Mouse (Mus musculus) liver, embryonic 15.5 days (tissue): ENCODE results near the gene 2210011C24Rik. TPM values are rescaled to one million over a fixed set of nuclear protein-coding genes. Genes with fewer than 3 reads are reported as not detected.

Experiments
- ATAC-seq: fragments of 200-750 bp; cut with Nextera tagmentation; 2 replicates; pipeline ENCODE4 v1.8.0; 2017; ENCODE audit warnings: moderate number of reproducible peaks, mild to moderate bottlenecking, moderate library complexity; ENCODE audit not compliant: insufficient read depth
- H3K27ac ChIP-seq: fragments of 300-500 bp; sonication (generic); replicated peaks from 2 replicates; pipeline ENCODE4 v1.5.1; 2015; ENCODE audit warnings: mild to moderate bottlenecking, inconsistent platforms
- H3K27me3 ChIP-seq: fragments of 300-500 bp; sonication (generic); 2 replicates; pipeline ENCODE4 v1.6.1; 2015; ENCODE audit warnings: mild to moderate bottlenecking, inconsistent platforms
- H3K36me3 ChIP-seq: fragments of 300-500 bp; sonication (generic); replicated peaks from 2 replicates; pipeline ENCODE4 v1.6.1; 2015; ENCODE audit warnings: moderate library complexity, mild to moderate bottlenecking, inconsistent platforms
- H3K4me1 ChIP-seq: fragments of 300-500 bp; sonication (generic); replicated peaks from 2 replicates; pipeline ENCODE4 v1.6.1; 2015; ENCODE audit warnings: inconsistent platforms
- H3K4me2 ChIP-seq: fragments of 300-500 bp; sonication (generic); 2 replicates; pipeline ENCODE4 v1.6.1; 2015; ENCODE audit warnings: moderate library complexity, mild to moderate bottlenecking, inconsistent platforms
- H3K4me3 ChIP-seq: fragments of 300-500 bp; sonication (generic); replicated peaks from 2 replicates; pipeline ENCODE4 v1.5.1; 2015; ENCODE audit warnings: mild to moderate bottlenecking, inconsistent platforms
- H3K9ac ChIP-seq: fragments of 300-500 bp; sonication (generic); 2 replicates; pipeline ENCODE4 v1.6.1; 2015; ENCODE audit warnings: moderate library complexity, mild to moderate bottlenecking, inconsistent platforms
- H3K9me3 ChIP-seq: fragments of 300-500 bp; sonication (generic); replicated peaks from 2 replicates; pipeline ENCODE4 v1.6.1; 2016; ENCODE audit warnings: inconsistent platforms
- WGBS: fragments of 180-500 bp; shearing (Covaris S2); methylation state at CpG from one replicate; pipeline ENCODE4 v1.1.7; 2015; ENCODE audit warnings: mixed read lengths; ENCODE audit not compliant: insufficient replicate concordance; 5-methylcytosine and 5-hydroxymethylcytosine counted together
- polyA plus RNA-seq: library from polyadenylated mRNA; unstranded; fragments of >200 nt; fragmentation: Nextera tagmentation; extraction: Ambion mirVana; gene quantifications from 2 replicates; pipeline ENCODE4 v1.2.1, GENCODE M21; 2015

The 2210011C24Rik gene
- polyA plus RNA-seq, 1 experiment from 2014 or later: not detected

DNA sequence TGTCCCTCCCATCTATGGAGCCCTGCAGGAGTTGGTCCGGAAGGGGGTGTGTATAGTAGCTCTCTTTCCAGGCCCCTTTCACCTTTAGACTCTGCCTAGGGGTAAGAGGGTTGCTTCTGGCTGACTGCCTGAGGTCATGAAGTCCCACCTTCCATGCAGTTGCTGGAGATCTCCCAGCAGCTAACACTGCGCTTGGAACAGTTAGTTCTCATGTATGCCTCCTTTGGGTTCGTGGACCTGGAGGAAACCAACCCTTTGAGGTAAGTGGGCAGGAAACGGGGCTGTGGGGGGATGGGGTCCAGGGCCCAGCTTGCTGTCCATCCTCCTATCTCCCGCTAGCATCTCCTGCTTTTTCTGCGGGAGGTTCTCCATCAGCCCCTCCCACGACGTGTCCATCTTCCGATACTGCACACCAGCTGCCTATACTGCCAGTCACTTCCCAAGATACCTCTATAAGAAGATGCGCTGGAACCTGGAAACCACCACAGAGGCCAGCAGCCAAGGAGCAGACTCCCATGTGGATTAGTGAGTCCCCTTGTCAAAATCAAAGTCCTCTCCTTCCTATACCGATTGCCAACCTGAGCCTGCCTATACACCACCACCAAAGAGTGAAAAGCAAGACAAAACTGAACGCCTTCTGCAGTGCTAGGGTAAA is 8.9 kb downstream of the 2210011C24Rik start:
- Histone ChIP-seq H3K36me3 (peaks cover 42% of the 10 kb centered on the region), H3K4me3 (no peak overlapping the region), H3K27me3 (no peaks in the 10 kb centered on the region), H3K4me2 (0 out of 2 replicates have a peak overlapping the region, but pooled peaks have one; percentile 11), H3K27ac (no peak overlapping the region), H3K9ac (no peak overlapping the region), H3K4me1 (peaks cover 64% of the 10 kb centered on the region), H3K9me3 (no peaks in the 10 kb centered on the region)
- peak; percentile 8; the same call in 1 of the 2 replicates for ATAC-seq
- 63% methylated on average over 12 of the region's 12 CpGs for WGBS

DNA sequence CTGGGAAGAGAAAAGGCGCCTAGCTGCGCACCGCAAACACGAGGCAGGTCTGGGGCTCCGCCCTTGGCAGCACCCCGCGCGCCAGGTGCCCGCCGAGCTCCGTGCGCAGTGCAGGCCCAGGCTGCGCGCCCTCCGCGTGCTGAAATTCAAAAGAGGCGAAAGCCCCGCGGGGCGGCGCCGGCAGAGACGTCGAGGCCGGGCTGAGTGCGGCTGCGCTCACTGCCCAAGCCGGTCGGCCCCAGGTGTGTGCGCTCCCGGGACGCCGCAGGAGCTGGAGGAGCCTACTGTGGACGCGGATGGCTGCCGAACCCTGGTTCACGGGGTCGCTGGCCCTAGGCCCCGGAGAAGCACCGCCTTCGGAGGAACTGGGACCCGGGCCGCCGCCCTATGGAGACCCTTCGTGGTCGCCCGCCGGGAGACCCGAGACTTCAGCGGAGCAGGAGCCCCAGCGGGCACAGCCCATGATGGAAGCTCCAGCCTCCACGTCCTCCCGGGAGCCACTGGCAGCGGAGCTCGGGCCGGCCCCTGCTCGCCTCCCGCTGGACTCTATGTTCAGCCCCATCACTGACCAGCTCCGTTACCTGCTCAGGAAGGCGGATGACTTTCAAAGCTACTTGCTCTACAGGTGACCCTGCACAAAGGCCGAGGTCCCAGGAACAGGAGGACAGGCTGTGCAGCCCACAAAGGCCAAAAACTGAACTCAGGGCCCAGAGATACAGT is 10.5 kb downstream of the 2210011C24Rik start, which contains the start of gene 1700067K01Rik:
TSS of gene 1700067K01Rik (plus strand) at position 222 of the 720 bp plus-strand sequence.
- peaks cover 67% of the 10 kb centered on the region for H3K4me1 ChIP-seq

DNA sequence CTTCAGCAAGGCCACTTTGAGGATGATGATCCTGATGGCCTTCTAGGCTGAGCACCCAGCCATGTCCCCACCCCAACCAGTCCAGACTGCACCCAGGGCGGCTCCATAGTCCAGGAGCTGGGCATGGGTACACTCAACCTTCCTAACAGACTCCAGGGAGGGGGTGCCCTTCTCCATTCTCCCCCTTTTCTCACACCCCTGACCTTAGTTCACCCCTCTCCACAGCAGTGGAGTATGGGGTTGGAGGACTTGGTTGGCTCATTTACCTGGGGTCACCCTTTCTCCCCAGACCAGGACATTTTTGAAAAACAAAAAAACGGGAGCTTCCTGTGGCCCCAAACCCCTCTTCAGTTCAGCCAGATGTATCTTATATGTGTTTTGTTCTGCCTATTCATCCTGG is 12.1 kb downstream of the 2210011C24Rik start:
- peak overlapping the region; percentile 83 for H3K4me3 ChIP-seq
- WGBS: 89% methylated on average over 2 of the region's 2 CpGs
- H3K4me1 ChIP-seq: peaks cover 71% of the 10 kb centered on the region
- no peak for ATAC-seq
- no peak overlapping the region for H3K27ac ChIP-seq
- peaks cover 45% of the 10 kb centered on the region for H3K36me3 ChIP-seq
- no peaks in the 10 kb centered on the region for H3K27me3 ChIP-seq
- H3K9me3 ChIP-seq: no peaks in the 10 kb centered on the region
- H3K4me2 ChIP-seq: peak overlapping the region; percentile 99
- H3K9ac ChIP-seq: peak overlapping the region; percentile 12; the same call in 1 of the 2 replicates

More for the DNA sequence above, 10.5 kb downstream of the 2210011C24Rik start, which contains the start of gene 1700067K01Rik:
- ATAC-seq: no peak
- 79% methylated on average over 61 of the region's 61 CpGs for WGBS
- Histone ChIP-seq H3K36me3 (peaks cover 42% of the 10 kb centered on the region), H3K4me2 (no peak within 1 kb of the TSS), H3K9me3 (no peaks in the 10 kb centered on the region), H3K9ac (no peak within 1 kb of the TSS), H3K4me3 (no peak within 1 kb of the TSS), H3K27me3 (no peaks in the 10 kb centered on the region), H3K27ac (no peak within 1 kb of the TSS)

DNA sequence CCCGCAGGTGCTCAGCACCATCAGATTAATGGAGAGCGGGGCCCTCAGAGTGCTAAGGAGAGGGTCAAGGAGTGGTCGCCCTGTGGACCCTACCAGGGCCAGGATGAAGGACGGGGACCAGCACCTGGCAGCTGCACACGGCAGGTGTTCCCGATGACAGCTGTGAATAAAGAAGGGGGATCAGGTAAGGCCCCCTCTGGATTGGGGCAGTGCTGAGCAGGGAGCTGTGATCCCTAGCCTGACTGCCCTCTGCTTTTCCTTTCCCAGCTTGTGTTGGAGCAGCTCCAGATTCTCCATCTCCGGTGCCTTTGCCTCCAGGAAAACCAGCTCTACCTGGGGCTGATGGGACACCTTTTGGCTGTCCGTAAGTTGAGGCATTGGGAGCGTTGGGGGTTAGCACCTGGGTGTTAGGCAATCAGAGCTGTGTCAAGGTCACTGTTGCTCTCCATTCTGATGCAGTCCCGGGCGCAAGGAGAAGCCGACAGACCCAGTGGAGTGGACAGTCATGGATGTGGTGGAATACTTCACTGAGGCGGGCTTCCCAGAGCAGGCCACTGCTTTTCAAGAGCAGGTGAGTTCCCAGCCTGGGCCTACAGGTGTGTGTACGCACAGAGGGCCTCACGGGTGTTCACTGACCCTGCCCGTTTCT is 12.8 kb downstream of the 2210011C24Rik start:
- peaks cover 47% of the 10 kb centered on the region for H3K36me3 ChIP-seq

DNA sequence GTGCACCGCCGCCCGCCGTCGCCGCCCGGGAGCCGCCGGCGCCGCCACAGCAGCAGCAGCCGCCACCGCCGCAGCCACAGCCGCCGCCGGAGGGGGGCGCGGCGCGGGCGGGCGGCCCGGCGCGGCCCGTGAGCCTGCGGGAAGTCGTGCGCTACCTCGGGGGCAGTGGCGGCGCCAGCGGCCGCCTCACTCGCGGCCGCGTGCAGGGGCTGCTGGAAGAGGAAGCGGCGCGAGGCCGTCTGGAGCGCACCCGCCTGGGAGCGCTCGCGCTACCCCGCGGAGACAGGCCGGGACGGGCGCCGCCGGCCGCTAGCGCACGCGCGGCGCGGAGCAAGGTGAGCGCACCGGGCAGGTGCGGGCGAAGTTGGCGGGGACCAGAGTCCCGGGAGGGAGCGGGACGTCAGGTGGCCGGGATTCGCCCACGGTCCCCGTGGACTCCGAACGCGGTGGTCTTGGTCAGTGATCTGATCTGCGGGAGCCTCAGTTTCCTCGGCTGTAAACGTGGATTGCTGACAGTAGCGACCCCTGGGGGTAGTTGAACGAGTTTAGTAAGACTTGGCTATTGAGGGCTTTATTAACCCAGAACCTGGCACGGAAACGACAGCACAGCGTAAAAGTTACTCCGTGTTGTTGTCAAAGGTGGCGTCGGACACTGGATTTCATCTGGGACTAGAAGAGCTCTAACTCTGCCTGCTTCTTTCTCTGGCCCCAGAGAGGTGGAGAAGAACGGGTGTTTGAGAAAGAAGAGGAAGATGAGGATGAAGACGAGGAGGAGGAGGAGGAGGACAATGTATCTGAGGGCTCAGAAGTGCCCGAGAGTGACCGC is 13.5 kb downstream of the 2210011C24Rik start:
- peaks cover 71% of the 10 kb centered on the region for H3K4me1 ChIP-seq
- peaks cover 48% of the 10 kb centered on the region for H3K36me3 ChIP-seq
- 2% methylated on average over 86 of the region's 92 CpGs for WGBS
- no peak for ATAC-seq
- H3K9me3 ChIP-seq: no peaks in the 10 kb centered on the region
- H3K4me3 ChIP-seq: peak overlapping the region; percentile 83
- peak overlapping the region; percentile 81 for H3K9ac ChIP-seq
- H3K4me2 ChIP-seq: peak overlapping the region; percentile 99
- H3K27ac ChIP-seq: peak overlapping the region; percentile 83
- no peaks in the 10 kb centered on the region for H3K27me3 ChIP-seq

More for the DNA sequence above, 12.8 kb downstream of the 2210011C24Rik start:
- H3K4me1 ChIP-seq: peaks cover 69% of the 10 kb centered on the region
- no peaks in the 10 kb centered on the region for H3K27me3 ChIP-seq
- peak overlapping the region; percentile 99 for H3K4me2 ChIP-seq
- 72% methylated on average over 16 of the region's 16 CpGs for WGBS
- H3K9me3 ChIP-seq: no peaks in the 10 kb centered on the region
- no peak for ATAC-seq
- H3K9ac ChIP-seq: peak overlapping the region; percentile 81
- peak overlapping the region; percentile 83 for H3K4me3 ChIP-seq
- 0 out of 2 replicates have a peak overlapping the region, but pooled peaks have one; percentile 83 for H3K27ac ChIP-seq

DNA sequence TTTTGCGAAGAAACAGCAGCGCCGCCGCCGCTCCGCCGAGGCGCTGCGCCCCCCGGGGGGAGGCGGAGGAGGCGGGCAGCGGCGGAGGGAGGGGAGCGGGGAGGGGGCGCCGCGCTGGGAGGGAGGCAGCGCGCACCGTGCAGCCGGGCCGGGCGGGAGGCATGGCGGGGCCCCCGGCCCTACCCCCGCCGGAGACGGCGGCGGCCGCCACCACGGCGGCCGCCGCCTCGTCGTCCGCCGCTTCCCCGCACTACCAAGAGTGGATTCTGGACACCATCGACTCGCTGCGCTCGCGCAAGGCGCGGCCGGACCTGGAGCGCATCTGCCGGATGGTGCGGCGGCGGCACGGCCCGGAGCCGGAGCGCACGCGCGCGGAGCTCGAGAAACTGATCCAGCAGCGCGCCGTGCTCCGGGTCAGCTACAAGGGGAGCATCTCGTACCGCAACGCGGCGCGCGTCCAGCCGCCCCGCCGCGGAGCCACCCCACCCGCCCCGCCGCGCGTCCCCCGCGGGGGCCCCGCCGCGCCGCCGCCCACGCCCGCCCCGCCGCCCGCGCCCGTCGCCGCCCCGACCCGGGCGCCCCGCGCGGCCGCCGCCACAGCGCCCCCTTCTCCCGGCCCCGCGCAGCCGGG is 14.3 kb downstream of the 2210011C24Rik start, which contains the start of gene Samd1:
TSS of gene Samd1 (plus strand) at position 162 of the 631 bp plus-strand sequence.
- H3K4me1 ChIP-seq: peaks cover 71% of the 10 kb centered on the region

DNA sequence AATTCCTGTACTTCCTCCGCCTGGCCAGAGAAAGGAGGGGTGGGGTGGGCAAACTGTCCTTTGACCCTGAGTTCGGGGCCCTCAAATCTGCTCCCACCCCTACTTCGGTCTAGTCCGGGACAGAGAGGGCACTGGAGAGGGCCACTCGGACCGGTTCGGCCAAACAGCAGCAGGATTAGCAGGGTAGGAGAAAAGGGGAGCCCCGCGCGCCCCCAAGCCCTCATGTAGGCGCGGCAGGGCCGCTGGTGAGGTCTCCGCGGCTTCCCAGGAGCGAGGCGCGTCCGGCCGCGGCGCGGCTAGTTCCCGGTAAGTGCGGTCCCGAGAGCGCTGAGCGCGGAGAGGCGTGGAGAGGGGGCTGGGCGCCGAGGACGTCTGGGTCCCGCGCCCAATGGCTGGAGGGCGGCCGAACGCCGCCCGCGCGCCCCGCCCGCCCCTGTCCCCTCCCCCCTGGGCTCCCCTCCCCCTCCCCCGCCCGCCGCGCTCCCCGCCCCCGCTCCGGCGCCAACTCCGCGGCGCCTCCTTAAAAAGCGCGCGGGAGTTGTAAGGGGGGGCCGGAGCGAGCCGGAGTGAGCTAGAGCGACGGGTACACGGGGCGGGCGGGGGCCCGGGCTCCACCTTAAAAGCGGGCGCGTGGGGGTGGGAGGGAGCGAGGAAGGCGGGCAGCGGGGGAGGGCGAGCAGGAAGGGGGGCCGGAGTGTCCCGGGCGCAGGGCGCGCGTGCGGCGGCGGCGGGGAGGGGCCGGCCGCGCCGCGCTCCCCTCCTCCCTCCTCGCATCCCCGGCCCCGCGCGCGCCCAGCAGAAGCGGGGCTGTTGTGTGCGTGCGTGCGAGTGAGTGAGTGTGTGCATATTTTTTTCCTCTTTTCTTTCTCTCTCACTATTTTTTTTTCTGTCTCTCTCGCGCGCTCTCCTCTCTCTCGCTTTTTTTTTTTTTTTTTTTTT is 15.1 kb downstream of the 2210011C24Rik start:
- peak overlapping the region; percentile 99 for H3K4me2 ChIP-seq
- under 1% methylated on average over 76 of the region's 103 CpGs for WGBS
- H3K4me1 ChIP-seq: peaks cover 73% of the 10 kb centered on the region
- peak overlapping the region; percentile 92 for H3K9ac ChIP-seq
- no peaks in the 10 kb centered on the region for H3K27me3 ChIP-seq
- ATAC-seq: peak; percentile 89
- H3K9me3 ChIP-seq: no peaks in the 10 kb centered on the region
- H3K36me3 ChIP-seq: peaks cover 44% of the 10 kb centered on the region
- peak overlapping the region; percentile 84 for H3K4me3 ChIP-seq
- H3K27ac ChIP-seq: peak overlapping the region; percentile 91

More for the DNA sequence above, 14.3 kb downstream of the 2210011C24Rik start, which contains the start of gene Samd1:
- Histone ChIP-seq H3K4me2 (peak within 1 kb of the TSS; percentile 99), H3K27ac (peak within 1 kb of the TSS; percentile 91), H3K9me3 (no peaks in the 10 kb centered on the region), H3K36me3 (peaks cover 45% of the 10 kb centered on the region), H3K4me3 (peak within 1 kb of the TSS; percentile 84), H3K9ac (peak within 1 kb of the TSS; percentile 92), H3K27me3 (no peaks in the 10 kb centered on the region)
- under 1% methylated on average over 55 of the region's 112 CpGs for WGBS
- no peak for ATAC-seq

DNA sequence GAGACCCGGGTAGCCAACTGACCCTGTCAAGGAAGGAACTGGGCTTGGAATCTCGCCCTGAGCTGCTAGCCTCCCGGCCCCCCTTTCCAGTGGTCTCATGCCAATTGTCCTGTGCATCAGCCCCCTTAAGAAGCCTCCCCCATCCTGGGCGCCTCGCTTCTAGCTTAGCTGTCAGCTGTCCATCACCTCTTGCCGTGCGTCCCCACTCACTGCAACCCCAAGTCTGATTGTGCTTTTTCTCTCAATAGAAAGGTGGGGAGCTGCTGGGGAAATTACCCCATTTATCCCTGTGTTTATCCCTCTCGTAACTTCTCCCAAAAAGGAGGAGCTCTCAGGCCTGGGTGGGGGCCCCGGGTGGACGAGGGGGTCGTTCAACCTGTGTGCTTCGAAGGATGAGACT is 16.0 kb downstream of the 2210011C24Rik start:
- Histone ChIP-seq H3K27me3 (no peaks in the 10 kb centered on the region), H3K9me3 (no peaks in the 10 kb centered on the region), H3K4me3 (peak overlapping the region; percentile 84), H3K9ac (peak overlapping the region; percentile 92), H3K27ac (peak overlapping the region; percentile 91; the same call in 1 of the 2 replicates), H3K36me3 (peaks cover 44% of the 10 kb centered on the region), H3K4me1 (peaks cover 74% of the 10 kb centered on the region), H3K4me2 (peak overlapping the region; percentile 99)
- WGBS: 36% methylated on average over 12 of the region's 12 CpGs
- ATAC-seq: no peak

DNA sequence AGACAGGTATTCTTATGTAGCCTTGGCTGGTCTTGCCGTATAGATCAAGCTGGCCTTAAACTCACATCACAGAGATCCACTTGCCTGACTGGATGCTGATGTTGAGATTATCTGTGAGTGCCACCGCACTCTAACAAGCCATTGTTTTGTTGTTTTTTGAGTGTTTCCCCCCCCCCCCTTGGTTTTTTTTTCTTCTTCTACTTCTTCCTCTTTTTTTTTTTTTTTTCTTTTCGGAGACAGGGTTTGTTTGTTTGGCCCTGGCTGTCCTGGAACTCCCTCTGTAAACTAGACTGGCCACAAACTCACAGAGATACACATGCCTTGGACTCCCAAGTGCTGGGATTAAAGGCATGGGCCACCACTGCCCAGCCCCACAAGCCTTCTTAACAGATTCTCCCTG is 17.9 kb downstream of the 2210011C24Rik start:
- Histone ChIP-seq H3K4me3 (no peak overlapping the region), H3K9me3 (no peaks in the 10 kb centered on the region), H3K27me3 (no peaks in the 10 kb centered on the region), H3K36me3 (peaks cover 41% of the 10 kb centered on the region), H3K4me2 (no peak overlapping the region), H3K4me1 (peaks cover 65% of the 10 kb centered on the region), H3K9ac (no peak overlapping the region), H3K27ac (peak overlapping the region; percentile 26; the same call in 1 of the 2 replicates)
- no peak for ATAC-seq
- 26% methylated on average over 3 of the region's 3 CpGs for WGBS
